9 mouse cellular contexts compared by ENCODE assay signal in genomic region chr4:152107493-152107892, GRCm38 (mm10). TPM values are rescaled to one million over a fixed set of nuclear protein-coding genes. Genes with fewer than 3 reads are reported as not detected.
DNase-seq lines count a peak whose midpoint lies in the region; ATAC-seq lines count a peak whose summit lies in the region.
"Had no signal": no experiment of that assay in that cellular context is flagged by ENCODE, and none has a peak within 500 bp of the region (broad histone marks: within the 10 kb centered on the region; RNA-seq: fewer than 3 reads in every experiment).

No protein-coding gene starts in this region.

- peaks cover 2% of the 10 kb centered on the region; the same call in 1 of the 2 replicates for H3K27me3 ChIP-seq in forebrain, embryonic 11.5 days (ENCODE audit: control insufficient read depth, insufficient read depth, low read length)

- 2% methylated on average over 23 of the region's 24 CpGs for WGBS in forebrain, embryonic 11.5 days

- no peaks in the 10 kb centered on the region for H3K9me3 ChIP-seq in forebrain, embryonic 11.5 days (ENCODE audit: control insufficient read depth, low read length)

- DNase-seq in ovary, postnatal 36 days (ENCODE audit: low spot score), result peak; percentile 50
- DNase-seq in ovary, adult 18-20 months (ENCODE audit: low spot score), result no peak
- DNase-seq in forebrain, embryonic 11.5 days (ENCODE audit: low spot score), result peak; percentile 77
- peak; percentile 91 for DNase-seq in kidney, postnatal 10 days
- peak; percentile 90 for DNase-seq in lung, postnatal 36 days
- peak; percentile 70 to 80 for DNase-seq in urinary bladder, postnatal 36 days (ENCODE audit: low spot score in 2 of 2)
- DNase-seq in frontal cortex, postnatal 25 days (ENCODE audit: low spot score in 2 of 2), result no peak

- H3K9ac ChIP-seq in forebrain, embryonic 11.5 days (ENCODE audit: low read length), result peak overlapping the region; percentile 58

- no peak overlapping the region for H3K27ac ChIP-seq in forebrain, embryonic 11.5 days (ENCODE audit: low read depth, low read length)

- H3K4me1 ChIP-seq in forebrain, embryonic 11.5 days (replicated peaks; ENCODE audit: control insufficient read depth, insufficient read depth, low read length), result peaks cover 10% of the 10 kb centered on the region; the same call in 1 of the 2 replicates

- peak; percentile 63 for ATAC-seq in forebrain, embryonic 11.5 days (replicated peaks; ENCODE audit: low FRiP score)
- no peak for ATAC-seq in inflammation-experienced regulatory T-cells, adult 6 months

- no peaks in the 10 kb centered on the region for H3K36me3 ChIP-seq in forebrain, embryonic 11.5 days (ENCODE audit: control insufficient read depth, insufficient read depth, low read length)

- H3K4me2 ChIP-seq in forebrain, embryonic 11.5 days (ENCODE audit: low read depth, low read length, severe bottlenecking), result peak overlapping the region; percentile 87

- peak overlapping the region; percentile 35 for H3K4me3 ChIP-seq in forebrain, embryonic 11.5 days (ENCODE audit: low read depth, low read length)

RNA-seq across cellular contexts. Expression of gene Tnfrsf25, which starts 8.2 kb away (rescaled TPM):
- 0.49 TPM in 1 of 2 replicates, not detected in the other for polyA plus RNA-seq in forebrain, embryonic 11.5 days (2014; fragmentation: Nextera tagmentation; extraction: Ambion mirVana)
- polyA plus RNA-seq in inflammation-experienced regulatory T-cells, adult 6 months (2017; shearing (Covaris generic)), result 100 to 1,000 TPM; 125 to 133 (median 127) TPM

RNA-seq across cellular contexts. Expression of gene Plekhg5, which starts 35.2 kb away (rescaled TPM):
- polyA plus RNA-seq in forebrain, embryonic 11.5 days (2014; fragmentation: Nextera tagmentation; extraction: Ambion mirVana), result 8.0 and 8.2 TPM in 2 replicates
- polyA plus RNA-seq in inflammation-experienced regulatory T-cells, adult 6 months (2017; shearing (Covaris generic)), result 1 to 10 TPM; 2.5 to 3.7 (median 2.9) TPM

RNA-seq across cellular contexts. Expression of gene Espn, which starts 44.7 kb away (rescaled TPM):
- polyA plus RNA-seq in forebrain, embryonic 11.5 days (2014; fragmentation: Nextera tagmentation; extraction: Ambion mirVana), result 0.90 and 1.2 TPM in 2 replicates
- 10 to 100 TPM in 1 of 3 experiments, 1 to 10 TPM in 2; 6.0 to 13.1 (median 9.7) TPM for polyA plus RNA-seq in inflammation-experienced regulatory T-cells, adult 6 months (2017; shearing (Covaris generic))

RNA-seq across cellular contexts. Expression of gene Hes2, which starts 51.2 kb away (rescaled TPM):
- polyA plus RNA-seq in forebrain, embryonic 11.5 days (2014; fragmentation: Nextera tagmentation; extraction: Ambion mirVana), result not detected in 2 replicates
- polyA plus RNA-seq in inflammation-experienced regulatory T-cells, adult 6 months (2017; shearing (Covaris generic)), result not detected
- polyA plus RNA-seq: brain, embryonic 14.5 days had no signal

Comparison
In these comparisons a context has a peak if more than half of its experiments do, and no peak if none do; other contexts are left out.
1. DNase-seq: peak in ovary, postnatal 36 days (single experiment), forebrain, embryonic 11.5 days (single experiment), kidney, postnatal 10 days (single experiment), lung, postnatal 36 days (single experiment) and urinary bladder, postnatal 36 days (2 of 2); none in ovary, adult 18-20 months (single experiment) and frontal cortex, postnatal 25 days (0 of 2).
2. RNA of gene Tnfrsf25, which starts 8.2 kb away (polyA plus RNA-seq): 125 to 133 TPM in inflammation-experienced regulatory T-cells, adult 6 months; 0.49 TPM in forebrain, embryonic 11.5 days; every median in the first group is over 10 times any median in the second.